Mouse (Mus musculus): ENCODE data around the gene Tbc1d8.

DNA sequence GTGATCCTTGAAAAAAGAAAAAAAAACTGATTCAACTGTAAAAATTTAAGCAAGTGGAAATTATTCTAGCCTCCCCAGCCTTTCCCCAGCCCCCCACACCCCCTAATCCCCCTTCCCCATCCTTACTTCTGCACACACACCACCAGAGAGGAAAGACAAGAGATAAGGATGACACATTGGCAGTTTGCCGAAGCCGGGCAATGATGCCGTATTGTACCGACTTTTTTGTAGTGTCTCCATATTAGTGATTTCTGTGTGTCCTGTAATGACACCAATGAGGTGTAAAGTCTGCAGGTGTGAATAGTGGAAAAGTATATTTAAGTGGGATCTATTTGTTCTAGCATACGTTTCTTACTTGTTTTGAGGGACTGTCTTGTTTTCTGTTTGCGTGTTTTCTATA is 138.4 kb downstream of the Tbc1d8 start:
- TF ChIP-seq CTCF (IDR thresholded peaks at IDR 0.05; ENCODE audit: insufficient read depth, low read length) (no peak), POLR2A (IDR thresholded peaks at IDR 0.05; ENCODE audit: borderline replicate concordance, extremely low read depth, low read depth, low read length) (no peak)

All from lung, adult 2 months (tissue).